Mouse (Mus musculus) embryonic facial prominence, embryonic 14.5 days (tissue): ENCODE measurements around the gene Zfp78. TPM values are rescaled to one million over a fixed set of nuclear protein-coding genes. Genes with fewer than 3 reads are reported as not detected.
A peak's percentile ranks its signal among the peaks of the same experiment; 100 is the strongest.
"Not testable (repeated sequence)": the region's sequence is repeated elsewhere in the genome, so short reads cannot be mapped to it uniquely, and the experiment has no call there.

ENCODE experiments used
- ATAC-seq: fragments of 200-750 bp; cut with Nextera tagmentation; 2 replicates; pipeline ENCODE4 v1.8.0; 2017; ENCODE audit warnings: low read depth, moderate number of reproducible peaks, moderate TSS enrichment
- DNase-seq: peaks from one replicate; pipeline ENCODE4 v3.0.0-alpha.2; 2015; ENCODE audit warnings: low spot score
- H3K27ac ChIP-seq: fragments of 300-500 bp; sonication (generic); replicated peaks from 2 replicates; pipeline ENCODE4 v1.5.1; 2014; ENCODE audit warnings: low read depth, mild to moderate bottlenecking, low read length, moderate library complexity
- H3K27me3 ChIP-seq: fragments of 300-500 bp; sonication (generic); replicated peaks from 2 replicates; pipeline ENCODE4 v1.6.1; 2014; ENCODE audit warnings: low read length; ENCODE audit not compliant: control insufficient read depth, insufficient read depth
- H3K36me3 ChIP-seq: fragments of 300-500 bp; sonication (generic); 2 replicates; pipeline ENCODE4 v1.6.1; 2014; ENCODE audit warnings: low read length, mixed read lengths; ENCODE audit not compliant: control insufficient read depth, insufficient read depth
- H3K4me1 ChIP-seq: fragments of 300-500 bp; sonication (generic); 2 replicates; pipeline ENCODE4 v1.6.1; 2014; ENCODE audit warnings: antibody characterized with exemption, low read length; ENCODE audit not compliant: control insufficient read depth, insufficient read depth
- H3K4me2 ChIP-seq: fragments of 300-500 bp; sonication (generic); 2 replicates; pipeline ENCODE4 v1.6.1; 2014; ENCODE audit warnings: low read depth, mild to moderate bottlenecking, low read length, moderate library complexity, mixed read lengths
- H3K4me3 ChIP-seq: fragments of 300-500 bp; sonication (generic); 2 replicates; pipeline ENCODE4 v1.5.1; 2014; ENCODE audit warnings: low read depth, mild to moderate bottlenecking, low read length
- H3K9ac ChIP-seq: fragments of 300-500 bp; sonication (generic); 2 replicates; pipeline ENCODE4 v1.6.1; 2014; ENCODE audit warnings: low read depth, mild to moderate bottlenecking, low read length, moderate library complexity, mixed read lengths
- H3K9me3 ChIP-seq: fragments of 300-500 bp; sonication (generic); 2 replicates; pipeline ENCODE4 v1.6.1; 2016; ENCODE audit warnings: low read length; ENCODE audit not compliant: control insufficient read depth
- WGBS: fragments of 180-500 bp; shearing (Covaris S2); extraction: QIAGEN DNeasy Blood & Tissue Kit; methylation state at CpG from one replicate; pipeline ENCODE4 v1.1.7; 2014; 5-methylcytosine and 5-hydroxymethylcytosine counted together
- polyA plus RNA-seq: library from polyadenylated mRNA; unstranded; fragments of >200 nt; fragmentation: Nextera tagmentation; extraction: Ambion mirVana; gene quantifications from 2 replicates; pipeline ENCODE4 v1.2.1, GENCODE M21; 2014

The Zfp78 gene
- polyA plus RNA-seq, 1 experiment from 2014 or later, result 3.2 TPM

GRCm38 (mm10) chr7:6360477-6361060 is 2.5 kb upstream of the Zfp78 start:
- Histone ChIP-seq H3K4me1 (peaks cover 6% of the 10 kb centered on the region), H3K4me2 (no peak overlapping the region), H3K9ac (no peak overlapping the region), H3K27me3 (no peaks in the 10 kb centered on the region), H3K4me3 (no peak overlapping the region), H3K27ac (no peak overlapping the region), H3K36me3 (no peaks in the 10 kb centered on the region), H3K9me3 (no peaks in the 10 kb centered on the region)
- 27% methylated on average over 5 of the region's 9 CpGs for WGBS
- ATAC-seq (no peak), DNase-seq (no peak)

- Histone ChIP-seq H3K4me3 (peak overlapping the region; percentile 46), H3K9me3 (no peaks in the 10 kb centered on the region), H3K9ac (peak overlapping the region; percentile 66), H3K36me3 (no peaks in the 10 kb centered on the region), H3K4me2 (peak overlapping the region; percentile 59), H3K27ac (peak overlapping the region; percentile 86), H3K27me3 (no peaks in the 10 kb centered on the region), H3K4me1 (peaks cover 6% of the 10 kb centered on the region)
- 28% methylated on average over 7 of the region's 7 CpGs for WGBS
- no peak for DNase-seq
- ATAC-seq, result no peak
Measured at GRCm38 (mm10) chr7:6361756-6362155, 1.3 kb upstream of the Zfp78 start.

GRCm38 (mm10) chr7:6362268-6363046 is 623 bp upstream of the Zfp78 start:
- under 1% methylated on average over 36 of the region's 38 CpGs for WGBS
- peak; percentile 95 for ATAC-seq

GRCm38 (mm10) chr7:6364761-6365160 is 1.7 kb downstream of the Zfp78 start:
- H3K4me3 ChIP-seq, result no peak overlapping the region
- no peak overlapping the region for H3K9ac ChIP-seq
- H3K27ac ChIP-seq, result no peak overlapping the region
- WGBS, result 46% methylated on average over 1 of the region's 1 CpGs
- no peaks in the 10 kb centered on the region for H3K9me3 ChIP-seq
- DNase-seq, result no peak
- no peak overlapping the region for H3K4me2 ChIP-seq
- H3K4me1 ChIP-seq, result peaks cover 6% of the 10 kb centered on the region
- no peaks in the 10 kb centered on the region for H3K36me3 ChIP-seq
- ATAC-seq, result no peak
- H3K27me3 ChIP-seq, result no peaks in the 10 kb centered on the region

More at GRCm38 (mm10) chr7:6362268-6363046, 623 bp upstream of the Zfp78 start:
- Histone ChIP-seq H3K36me3 (no peaks in the 10 kb centered on the region), H3K9ac (peak overlapping the region; percentile 66), H3K27me3 (no peaks in the 10 kb centered on the region), H3K9me3 (no peaks in the 10 kb centered on the region), H3K27ac (peak overlapping the region; percentile 86), H3K4me1 (peaks cover 6% of the 10 kb centered on the region), H3K4me2 (peak overlapping the region; percentile 59), H3K4me3 (peak overlapping the region; percentile 46)
- peak; percentile 99 for DNase-seq

- Histone ChIP-seq H3K36me3 (no peaks in the 10 kb centered on the region), H3K9me3 (no peaks in the 10 kb centered on the region), H3K4me3 (no peak overlapping the region), H3K9ac (no peak overlapping the region), H3K27ac (no peak overlapping the region), H3K4me1 (peaks cover 6% of the 10 kb centered on the region), H3K27me3 (no peaks in the 10 kb centered on the region), H3K4me2 (no peak overlapping the region)
- WGBS, result 93% methylated on average over 5 of the region's 5 CpGs
- DNase-seq (no peak), ATAC-seq (no peak)
Measured at GRCm38 (mm10) chr7:6367185-6367584, 4.1 kb downstream of the Zfp78 start.

- not testable (repeated sequence) for H3K4me3 ChIP-seq, H3K9me3 ChIP-seq, H3K4me1 ChIP-seq, H3K9ac ChIP-seq, H3K27ac ChIP-seq, H3K36me3 ChIP-seq, DNase-seq, ATAC-seq, H3K27me3 ChIP-seq, H3K4me2 ChIP-seq
- 82% methylated on average over 5 of the region's 5 CpGs for WGBS
Measured at GRCm38 (mm10) chr7:6368146-6368545, 5.1 kb downstream of the Zfp78 start.

GRCm38 (mm10) chr7:6369460-6369859 is 6.4 kb downstream of the Zfp78 start:
- Histone ChIP-seq H3K9me3 (no peaks in the 10 kb centered on the region), H3K4me2 (no peak overlapping the region), H3K27me3 (no peaks in the 10 kb centered on the region), H3K4me3 (no peak overlapping the region), H3K27ac (no peak overlapping the region), H3K36me3 (no peaks in the 10 kb centered on the region), H3K9ac (no peak overlapping the region), H3K4me1 (no peaks in the 10 kb centered on the region)
- DNase-seq, result no peak
- ATAC-seq, result no peak
- 85% methylated on average over 3 of the region's 3 CpGs for WGBS

- Histone ChIP-seq H3K4me3 (no peak overlapping the region), H3K9ac (no peak overlapping the region), H3K27ac (no peak overlapping the region), H3K36me3 (no peaks in the 10 kb centered on the region; the same call in 1 of the 2 replicates), H3K4me1 (no peaks in the 10 kb centered on the region), H3K27me3 (no peaks in the 10 kb centered on the region), H3K4me2 (no peak overlapping the region), H3K9me3 (no peaks in the 10 kb centered on the region)
- WGBS, result 91% methylated on average over 3 of the region's 3 CpGs
- no peak for DNase-seq
- no peak for ATAC-seq
Measured at GRCm38 (mm10) chr7:6372993-6373392, 9.9 kb downstream of the Zfp78 start.
